Mouse (Mus musculus) midbrain, embryonic 10.5 days (tissue): ENCODE data around the gene Mif4gd. TPM values are rescaled to one million over a fixed set of nuclear protein-coding genes. Genes with fewer than 3 reads are reported as not detected.

Source experiments
- DNase-seq: peaks from one replicate; pipeline ENCODE4 v3.0.0-alpha.2; 2017; ENCODE audit warnings: low spot score
- H3K27ac ChIP-seq: fragments of 300-500 bp; sonication (generic); replicated peaks from 2 replicates; pipeline ENCODE4 v1.5.1; 2016; ENCODE audit warnings: mild to moderate bottlenecking
- H3K27me3 ChIP-seq: fragments of 300-500 bp; sonication (generic); 2 replicates; pipeline ENCODE4 v1.6.1; 2016; ENCODE audit warnings: low read depth, mild to moderate bottlenecking; ENCODE audit not compliant: poor library complexity, severe bottlenecking
- H3K36me3 ChIP-seq: fragments of 300-500 bp; sonication (generic); 2 replicates; pipeline ENCODE4 v1.6.1; 2016; ENCODE audit warnings: mild to moderate bottlenecking, moderate library complexity
- H3K4me1 ChIP-seq: fragments of 300-500 bp; sonication (generic); 2 replicates; pipeline ENCODE4 v1.6.1; 2016
- H3K4me3 ChIP-seq: fragments of 300-500 bp; sonication (generic); 2 replicates; pipeline ENCODE4 v1.5.1; 2016; ENCODE audit warnings: mild to moderate bottlenecking, moderate library complexity
- H3K9me3 ChIP-seq: fragments of 300-500 bp; sonication (generic); replicated peaks from 2 replicates; pipeline ENCODE4 v1.6.1; 2016; ENCODE audit warnings: mild to moderate bottlenecking
- WGBS: fragments of 180-500 bp; shearing (Covaris S2); methylation state at CpG from one replicate; pipeline ENCODE4 v1.1.7; 2016; 5-methylcytosine and 5-hydroxymethylcytosine counted together
- polyA plus RNA-seq: library from polyadenylated mRNA; unstranded; fragments of >200 nt; fragmentation: Nextera tagmentation; extraction: Ambion mirVana; gene quantifications from 2 replicates; pipeline ENCODE4 v1.2.1, GENCODE M21; 2016

The Mif4gd gene
- polyA plus RNA-seq, 1 experiment from 2014 or later = 20.6 TPM

DNA sequence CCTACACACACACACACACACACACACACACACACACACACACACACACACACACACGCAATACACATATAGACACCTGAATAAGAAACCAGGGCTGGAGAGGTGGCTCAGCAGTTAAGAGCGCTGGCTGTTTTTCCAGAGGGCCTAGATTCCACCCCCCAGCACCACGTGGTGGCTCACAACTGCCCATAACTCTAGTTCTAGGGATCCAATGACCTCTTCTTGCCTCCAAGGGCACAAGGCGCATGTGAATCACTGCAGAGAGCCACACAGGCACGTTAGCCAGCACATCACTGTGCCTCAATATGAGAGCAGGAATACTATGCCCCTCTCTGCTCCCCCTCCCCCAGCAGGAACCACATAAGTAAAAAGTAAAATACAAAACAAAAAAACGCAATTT is 4.1 kb upstream of the Mif4gd start:
- Histone ChIP-seq H3K4me1 (peaks cover 34% of the 10 kb centered on the region), H3K4me3 (no peak overlapping the region), H3K27me3 (peaks cover 16% of the 10 kb centered on the region), H3K9me3 (no peaks in the 10 kb centered on the region), H3K27ac (no peak overlapping the region), H3K36me3 (peaks cover 59% of the 10 kb centered on the region)
- DNase-seq = no peak
- 85% methylated on average over 6 of the region's 6 CpGs for WGBS

DNA sequence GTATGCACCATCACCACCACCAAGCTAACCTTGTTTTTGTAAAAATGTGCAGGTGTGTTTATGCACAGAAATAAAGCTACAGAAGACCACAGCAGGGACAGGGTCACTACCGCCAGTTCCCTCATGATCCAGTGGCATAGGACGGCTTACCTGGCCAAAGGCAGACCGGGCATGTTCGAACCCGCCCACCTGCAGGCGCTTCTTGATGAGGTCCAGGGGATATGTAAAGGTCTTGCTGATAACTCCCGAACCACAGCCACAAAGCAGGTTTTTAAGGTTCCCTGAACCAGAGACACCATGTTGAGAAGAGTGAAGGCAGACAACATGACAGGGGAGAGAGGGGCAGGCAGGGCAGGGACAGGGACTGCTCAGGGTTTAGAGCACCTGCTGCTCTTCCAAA is 3.6 kb upstream of the Mif4gd start:
- Histone ChIP-seq H3K4me3 (no peak overlapping the region), H3K4me1 (peaks cover 39% of the 10 kb centered on the region), H3K27ac (no peak overlapping the region), H3K27me3 (peaks cover 16% of the 10 kb centered on the region), H3K36me3 (peaks cover 54% of the 10 kb centered on the region), H3K9me3 (no peaks in the 10 kb centered on the region)
- 91% methylated on average over 7 of the region's 7 CpGs for WGBS
- no peak for DNase-seq

DNA sequence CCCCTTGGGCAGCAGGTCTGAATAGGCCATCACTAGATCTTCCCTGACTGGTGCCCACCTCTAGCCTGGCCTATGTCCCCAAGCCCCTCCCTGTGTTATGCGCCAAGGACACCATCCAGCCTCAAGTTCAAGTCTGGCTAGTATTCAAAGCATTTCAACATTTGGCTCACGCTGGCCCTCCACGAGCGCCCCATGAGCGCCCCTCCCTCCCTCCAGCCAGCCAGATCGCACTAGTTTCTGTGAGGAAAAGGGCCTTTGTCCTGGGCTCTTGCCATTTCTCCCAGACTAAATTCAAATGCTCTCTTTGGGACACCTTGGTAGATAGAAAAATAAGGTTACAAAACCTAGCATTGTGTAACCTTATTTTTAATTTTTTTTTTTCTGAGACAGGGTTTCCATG is 3.1 kb upstream of the Mif4gd start:
- no peak for DNase-seq
- H3K36me3 ChIP-seq = peaks cover 49% of the 10 kb centered on the region
- H3K9me3 ChIP-seq = no peaks in the 10 kb centered on the region
- H3K4me1 ChIP-seq = peaks cover 43% of the 10 kb centered on the region
- H3K27ac ChIP-seq = no peak overlapping the region
- peaks cover 16% of the 10 kb centered on the region for H3K27me3 ChIP-seq
- WGBS = 89% methylated on average over 6 of the region's 6 CpGs
- no peak overlapping the region for H3K4me3 ChIP-seq

DNA sequence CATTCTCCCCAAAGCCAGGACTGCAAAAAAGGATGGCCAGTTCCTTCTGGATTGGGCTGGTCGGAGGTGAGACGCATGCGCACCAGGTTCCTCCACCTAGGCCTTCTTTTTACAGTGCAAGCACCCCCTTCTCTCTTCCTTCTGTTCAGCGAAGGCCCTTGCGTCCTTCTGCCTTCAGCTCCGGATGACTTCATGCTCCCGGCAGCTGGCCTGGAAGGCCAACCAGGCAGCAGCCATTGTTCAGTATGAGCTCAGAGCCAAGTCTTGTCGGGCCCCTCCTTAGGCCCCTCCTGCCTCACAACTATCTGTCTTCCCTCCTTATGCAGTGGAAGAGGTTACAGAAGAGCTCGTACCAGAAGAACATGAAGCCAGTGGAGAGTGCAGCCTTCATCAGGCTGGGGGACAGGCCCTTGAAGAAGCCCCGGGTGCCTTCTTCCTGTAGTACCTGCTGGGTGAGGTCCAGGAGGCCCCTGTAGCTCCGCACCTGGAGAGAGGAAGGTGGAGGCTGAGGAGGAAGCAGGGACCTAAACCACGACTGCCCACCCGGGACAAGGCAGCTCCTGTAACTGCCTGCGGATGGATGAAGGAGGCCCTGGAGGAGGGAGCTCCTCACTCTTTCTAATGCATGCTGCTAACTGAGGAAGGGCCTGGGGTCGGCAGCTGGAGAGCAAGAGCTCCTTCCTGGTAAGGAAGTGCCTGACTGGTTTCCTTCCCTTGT is 2.5 kb upstream of the Mif4gd start:
- peaks cover 43% of the 10 kb centered on the region for H3K36me3 ChIP-seq
- 0 out of 2 replicates have a peak overlapping the region, but pooled peaks have one; percentile 4 for H3K27ac ChIP-seq
- H3K9me3 ChIP-seq = no peaks in the 10 kb centered on the region
- WGBS = 86% methylated on average over 15 of the region's 15 CpGs
- no peak for DNase-seq
- 0 out of 2 replicates have a peak overlapping the region, but pooled peaks have one; percentile 4 for H3K4me3 ChIP-seq
- peaks cover 43% of the 10 kb centered on the region for H3K4me1 ChIP-seq
- H3K27me3 ChIP-seq = peaks cover 16% of the 10 kb centered on the region

GRCm38 (mm10) chr11:115614346-115615107 is 1.8 kb upstream of the Mif4gd start:
- no peak overlapping the region; the same call in 1 of the 2 replicates for H3K27ac ChIP-seq
- no peak for DNase-seq
- 0 out of 2 replicates have a peak overlapping the region, but pooled peaks have one; percentile 4 for H3K4me3 ChIP-seq
- 87% methylated on average over 10 of the region's 10 CpGs for whole genome bisulfite sequencing
- no peaks in the 10 kb centered on the region for H3K9me3 ChIP-seq
- peaks cover 16% of the 10 kb centered on the region for H3K27me3 ChIP-seq
- peaks cover 41% of the 10 kb centered on the region for H3K36me3 ChIP-seq
- peaks cover 43% of the 10 kb centered on the region for H3K4me1 ChIP-seq

DNA sequence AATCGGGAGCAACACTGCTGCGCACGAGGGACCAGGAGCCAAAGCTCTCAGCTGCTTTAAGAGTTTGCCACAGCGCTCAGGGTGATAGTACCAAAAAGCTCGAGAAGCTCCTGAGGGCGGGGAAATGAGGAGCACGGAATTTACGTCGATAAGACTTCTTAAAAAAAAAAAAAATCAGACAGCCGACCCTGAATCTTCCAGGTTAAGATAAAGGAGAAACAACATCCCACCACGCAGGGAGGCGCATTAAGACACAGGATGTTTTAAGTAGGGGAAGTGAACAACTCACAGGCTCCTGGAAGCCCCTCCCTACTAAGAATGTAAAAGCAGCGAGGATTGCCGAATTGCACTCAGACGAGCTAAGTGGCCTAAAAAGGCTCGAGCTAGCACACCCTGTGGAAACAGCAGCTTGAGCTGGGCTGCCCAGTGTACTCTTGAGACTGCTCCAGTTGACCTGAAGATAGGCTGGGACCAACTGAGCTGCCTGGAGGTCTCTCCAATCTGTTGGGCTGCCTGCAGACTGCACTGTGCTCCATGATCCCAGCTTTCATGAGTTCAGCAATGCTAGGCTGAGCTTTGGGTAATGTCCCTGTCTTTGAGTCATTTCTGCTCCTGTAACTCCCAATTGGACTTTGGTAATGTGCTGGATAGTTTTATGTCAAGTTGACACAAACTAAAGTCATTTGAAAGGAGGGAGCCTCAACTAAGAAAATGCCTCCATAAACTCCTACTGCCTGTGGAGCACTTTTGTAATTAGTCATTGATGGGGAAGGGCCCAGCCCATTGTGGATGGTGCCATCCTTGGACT is 573 bp upstream of the Mif4gd start:
- WGBS = under 1% methylated on average over 16 of the region's 16 CpGs
- DNase-seq = no peak
- Histone ChIP-seq H3K36me3 (peaks cover 45% of the 10 kb centered on the region), H3K4me1 (peaks cover 43% of the 10 kb centered on the region), H3K27ac (peak overlapping the region; percentile 88), H3K9me3 (no peaks in the 10 kb centered on the region), H3K27me3 (peaks cover 16% of the 10 kb centered on the region), H3K4me3 (peak overlapping the region; percentile 72)

DNA sequence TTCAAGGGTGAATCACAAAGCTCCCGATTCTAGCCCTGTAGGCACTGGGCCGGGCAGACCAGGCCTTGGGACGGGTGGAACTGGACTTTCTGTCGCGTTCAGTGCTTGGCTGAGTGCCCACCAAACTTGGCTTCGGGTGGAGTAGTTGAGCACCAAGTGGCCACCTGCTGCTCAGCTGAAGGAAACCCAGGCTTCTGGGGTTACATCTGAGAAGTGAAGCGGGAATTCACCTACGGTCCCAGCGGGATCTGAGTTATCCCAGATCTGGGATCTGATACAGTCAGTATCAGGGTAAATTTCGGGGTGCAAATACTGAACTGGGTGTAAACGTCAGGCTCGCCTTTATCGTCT is 735 bp downstream of the Mif4gd start:
- 3% methylated on average over 13 of the region's 13 CpGs for WGBS
- H3K9me3 ChIP-seq = no peaks in the 10 kb centered on the region
- H3K36me3 ChIP-seq = peaks cover 51% of the 10 kb centered on the region
- H3K4me1 ChIP-seq = peaks cover 43% of the 10 kb centered on the region
- H3K4me3 ChIP-seq = peak overlapping the region; percentile 72
- DNase-seq = no peak
- peak overlapping the region; percentile 88 for H3K27ac ChIP-seq
- peaks cover 16% of the 10 kb centered on the region for H3K27me3 ChIP-seq

DNA sequence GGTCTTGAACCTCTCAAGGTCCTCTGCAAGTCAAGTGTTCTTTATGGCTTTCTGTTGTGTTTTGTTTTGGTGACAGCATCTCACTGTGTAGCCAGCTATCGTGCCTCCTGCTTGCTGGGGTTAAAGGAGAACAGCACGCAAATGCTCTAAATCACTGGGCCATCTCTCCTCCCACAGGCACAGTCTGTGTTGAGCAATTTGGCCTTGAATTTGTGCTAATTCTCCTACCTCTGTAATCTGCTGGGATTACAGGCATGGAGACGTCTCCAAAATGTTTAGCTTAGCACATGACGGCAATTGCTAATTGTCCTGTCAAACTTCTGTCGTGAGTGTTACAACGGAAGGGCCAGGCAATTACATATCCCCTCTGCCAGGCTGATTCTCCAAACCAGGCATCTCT is 1.6 kb downstream of the Mif4gd start:
- Histone ChIP-seq H3K27ac (no peak overlapping the region), H3K36me3 (peaks cover 57% of the 10 kb centered on the region), H3K4me1 (peaks cover 43% of the 10 kb centered on the region), H3K9me3 (no peaks in the 10 kb centered on the region), H3K4me3 (no peak overlapping the region), H3K27me3 (peaks cover 16% of the 10 kb centered on the region)
- WGBS = 86% methylated on average over 6 of the region's 6 CpGs
- no peak for DNase-seq

DNA sequence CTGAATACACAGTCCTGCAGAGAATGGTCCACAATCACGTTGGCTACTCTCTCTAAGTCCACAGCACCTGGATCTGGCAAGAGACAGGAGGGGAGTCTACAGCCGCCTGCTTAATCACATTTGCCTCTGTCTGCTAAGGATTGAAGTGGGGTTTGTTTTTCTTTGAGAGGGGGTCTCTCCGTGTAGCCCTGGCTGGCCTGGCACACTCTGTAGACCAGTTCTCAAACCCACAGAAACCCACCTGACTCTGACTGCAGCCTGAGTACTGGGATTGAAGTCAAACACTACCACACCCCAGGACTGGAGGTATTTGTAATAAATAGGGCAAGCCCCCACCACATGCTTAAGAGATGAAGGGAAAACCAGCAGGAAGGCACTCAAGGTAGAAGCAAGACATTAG is 3.2 kb downstream of the Mif4gd start:
- 71% methylated on average over 3 of the region's 3 CpGs for WGBS
- Histone ChIP-seq H3K4me3 (no peak overlapping the region), H3K4me1 (peaks cover 46% of the 10 kb centered on the region), H3K9me3 (no peaks in the 10 kb centered on the region), H3K27me3 (peaks cover 14% of the 10 kb centered on the region), H3K27ac (no peak overlapping the region), H3K36me3 (peaks cover 55% of the 10 kb centered on the region)
- no peak for DNase-seq

DNA sequence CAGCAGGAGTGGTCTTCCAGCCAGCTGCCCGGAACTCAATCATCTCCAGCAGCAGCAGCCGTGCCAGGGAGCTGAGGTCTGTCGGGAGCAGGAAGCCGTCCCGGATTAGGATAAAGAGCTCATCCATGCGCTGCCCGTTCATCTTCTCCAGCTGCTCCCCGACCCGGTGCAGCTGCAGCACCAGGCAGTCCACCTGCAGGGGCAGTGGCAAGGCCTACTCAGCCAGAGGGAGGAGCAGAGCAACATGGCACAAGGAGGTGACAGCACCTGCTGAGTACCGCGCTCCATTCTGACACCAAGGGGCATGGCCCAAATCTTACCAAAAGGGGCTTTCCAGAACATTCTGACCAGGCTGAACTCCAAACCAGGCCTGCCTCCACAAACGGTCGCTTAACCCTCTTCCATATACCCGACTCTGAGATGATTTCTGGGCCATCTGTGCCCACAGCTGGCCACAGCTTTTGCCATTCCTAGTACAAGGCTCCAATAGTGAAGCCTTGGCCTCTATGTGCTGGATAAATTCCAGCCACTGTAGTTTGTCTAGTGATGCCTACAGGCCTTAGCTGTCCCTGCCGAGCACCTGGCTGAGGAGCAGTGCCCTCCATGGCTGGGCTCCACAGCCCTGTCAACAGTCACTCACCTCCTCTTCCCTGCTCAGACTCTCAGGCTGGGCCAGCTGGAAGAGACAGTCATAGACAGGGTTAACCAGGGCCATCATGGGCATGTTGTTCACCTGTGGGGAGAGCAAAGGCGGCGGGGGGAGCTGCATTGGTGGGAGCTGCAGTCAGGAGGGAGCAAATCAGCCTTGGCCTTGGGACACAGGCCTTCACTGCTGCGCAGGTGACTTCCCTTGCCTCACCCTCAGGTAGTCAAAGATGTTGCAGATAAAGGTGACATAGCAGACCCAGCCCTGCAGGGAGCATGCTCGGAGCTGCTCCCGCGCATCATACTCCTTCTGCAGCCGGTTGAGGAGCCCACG is 4.1 kb downstream of the Mif4gd start:
- Histone ChIP-seq H3K4me3 (no peak overlapping the region), H3K36me3 (peaks cover 50% of the 10 kb centered on the region), H3K4me1 (peaks cover 41% of the 10 kb centered on the region), H3K9me3 (no peaks in the 10 kb centered on the region), H3K27ac (no peak overlapping the region), H3K27me3 (peaks cover 5% of the 10 kb centered on the region; the same call in 1 of the 2 replicates)
- DNase-seq = no peak
- WGBS = 86% methylated on average over 23 of the region's 23 CpGs

- no peaks in the 10 kb centered on the region; the same call in 1 of the 2 replicates for H3K27me3 ChIP-seq
- H3K27ac ChIP-seq = no peak overlapping the region
- H3K36me3 ChIP-seq = peaks cover 55% of the 10 kb centered on the region
- DNase-seq = no peak
- 97% methylated on average over 18 of the region's 18 CpGs for WGBS
- H3K4me1 ChIP-seq = peaks cover 39% of the 10 kb centered on the region
- no peaks in the 10 kb centered on the region for H3K9me3 ChIP-seq
- no peak overlapping the region for H3K4me3 ChIP-seq
Observed at GRCm38 (mm10) chr11:115606733-115607132, 6.0 kb downstream of the Mif4gd start.

DNA sequence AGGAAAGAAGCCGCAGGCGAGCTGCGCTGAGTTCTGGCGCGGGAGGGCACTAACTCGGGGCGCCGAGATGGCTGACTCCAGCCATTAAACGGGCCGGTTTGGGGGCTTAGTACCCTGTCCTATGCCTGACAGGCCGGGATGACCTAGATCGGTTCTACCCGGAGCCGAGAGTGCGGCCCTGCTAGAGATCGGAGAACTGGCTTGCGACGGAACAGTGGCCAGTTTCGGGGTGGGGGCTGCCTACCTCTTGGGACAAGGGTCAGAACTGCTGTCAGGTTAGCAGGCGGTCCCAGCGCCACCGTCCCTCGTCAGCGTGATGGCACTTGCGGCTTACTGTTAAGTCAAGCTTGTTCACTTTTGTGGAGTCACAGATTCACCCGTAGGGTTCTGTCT is 8.5 kb downstream of the Mif4gd start:
- Histone ChIP-seq H3K4me3 (peak overlapping the region; percentile 100), H3K4me1 (peaks cover 33% of the 10 kb centered on the region), H3K36me3 (peaks cover 71% of the 10 kb centered on the region), H3K27ac (peak overlapping the region; percentile 97), H3K9me3 (no peaks in the 10 kb centered on the region), H3K27me3 (no peaks in the 10 kb centered on the region)
- no peak for DNase-seq
- under 1% methylated on average over 26 of the region's 26 CpGs for WGBS
